Mouse (Mus musculus): ENCODE data around the gene Exoc6b. TPM values are rescaled to one million over a fixed set of nuclear protein-coding genes. Genes with fewer than 3 reads are reported as not detected.

Exoc6b gene
- 1.5 and 1.6 TPM in 2 replicates for polyA plus RNA-seq (2012; rRNA removed)

DNA sequence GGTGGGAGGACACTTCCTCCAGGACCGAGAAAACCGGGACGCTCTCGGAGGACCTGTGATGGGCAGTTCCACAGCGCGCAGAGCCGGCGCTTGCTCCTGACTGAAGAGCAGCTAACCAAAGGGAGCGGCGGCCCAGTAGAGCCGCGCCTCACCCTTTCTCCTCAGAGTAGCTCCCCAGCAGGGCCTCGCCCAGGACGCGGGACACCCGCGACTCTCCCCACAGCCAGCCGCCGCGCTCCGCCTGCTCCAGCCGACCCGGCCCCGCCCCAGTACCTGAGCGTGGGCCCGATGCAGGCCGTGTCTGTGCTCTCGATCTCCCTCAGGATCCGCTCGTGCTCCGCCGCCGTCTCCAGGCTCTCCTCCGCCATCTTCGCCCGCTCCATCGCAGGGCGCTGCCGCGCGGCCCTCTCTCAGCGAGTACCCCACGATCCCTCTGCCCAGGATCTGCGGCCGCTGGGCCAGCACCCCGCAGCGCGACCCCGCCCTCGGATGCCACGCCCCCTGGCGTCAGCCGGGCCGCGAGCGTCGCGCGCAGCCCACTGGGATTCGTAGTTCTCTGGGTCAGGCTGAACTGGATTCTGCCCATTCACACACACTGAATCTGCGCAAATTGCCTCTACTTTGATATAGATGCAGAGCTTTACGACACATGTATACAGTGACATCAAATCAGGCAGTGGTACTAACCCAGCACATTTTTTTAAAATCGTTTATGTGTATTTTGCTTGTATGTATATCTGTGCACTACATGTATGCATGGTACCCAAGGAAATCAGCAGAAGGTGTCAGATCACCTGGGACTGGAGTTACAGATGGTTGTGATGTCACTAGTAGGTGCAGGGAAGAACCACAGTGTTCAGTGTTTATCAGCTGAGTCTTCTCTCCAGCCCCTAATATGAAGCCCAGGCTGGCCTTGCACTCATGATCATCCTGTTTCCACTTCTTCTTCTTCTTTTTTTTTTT lies at the start of gene Exoc6b:
Exoc6b (minus strand) TSS at position 491 of the 963 bp plus-strand sequence.

DNA sequence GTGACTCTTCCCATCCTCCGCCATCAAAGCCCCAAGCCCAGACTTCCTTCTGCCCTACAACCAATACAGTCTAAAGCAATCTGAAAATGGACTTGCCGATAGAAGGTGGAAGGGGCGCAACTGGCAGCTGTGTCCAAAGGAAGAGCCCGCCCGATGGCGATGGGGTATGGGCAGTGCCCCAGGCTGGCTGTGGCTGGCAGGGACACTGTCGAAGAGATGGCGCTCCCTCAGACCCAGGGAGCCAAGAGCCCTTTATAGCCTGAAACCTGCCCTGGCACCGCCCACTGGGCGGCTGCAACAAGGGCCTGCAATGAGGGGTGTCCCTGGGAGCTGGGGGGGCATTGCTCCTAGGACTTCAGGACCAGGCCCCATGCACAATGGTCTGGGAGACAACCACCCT lies 475.6 kb downstream of the Exoc6b start, which contains the start of gene Cyp26b1:
Cyp26b1 (minus strand) TSS at position 216 of the 400 bp plus-strand sequence.

Other genes starting within 250 kb of the Exoc6b start
- gene Spr, start 68.3 kb upstream of the Exoc6b start, polyA plus RNA-seq (2012; rRNA removed), result 15.4 and 17.1 TPM in 2 replicates
- gene Emx1, start 117.9 kb upstream of the Exoc6b start, polyA plus RNA-seq (2012; rRNA removed), result not detected in 2 replicates